Mouse (Mus musculus) embryonic facial prominence, embryonic 15.5 days (tissue): ENCODE data around the gene Lrp1. TPM values are rescaled to one million over a fixed set of nuclear protein-coding genes. Genes with fewer than 3 reads are reported as not detected.

ENCODE experiments used
- ATAC-seq: fragments of 200-750 bp; cut with Nextera tagmentation; 2 replicates; pipeline ENCODE4 v1.8.0; 2017; ENCODE audit warnings: low read depth, moderate TSS enrichment; ENCODE audit not compliant: insufficient number of reproducible peaks, low FRiP score, low TSS enrichment
- H3K27ac ChIP-seq: fragments of 300-500 bp; sonication (generic); replicated peaks from 2 replicates; pipeline ENCODE4 v1.5.1; 2015; ENCODE audit warnings: mild to moderate bottlenecking, inconsistent platforms
- H3K27me3 ChIP-seq: fragments of 300-500 bp; sonication (generic); 2 replicates; pipeline ENCODE4 v1.6.1; 2015; ENCODE audit warnings: inconsistent platforms
- H3K36me3 ChIP-seq: fragments of 300-500 bp; sonication (generic); 2 replicates; pipeline ENCODE4 v1.6.1; 2015; ENCODE audit warnings: mild to moderate bottlenecking, inconsistent platforms
- H3K4me1 ChIP-seq: fragments of 300-500 bp; sonication (generic); 2 replicates; pipeline ENCODE4 v1.6.1; 2015; ENCODE audit warnings: inconsistent platforms
- H3K4me2 ChIP-seq: fragments of 300-500 bp; sonication (generic); replicated peaks from 2 replicates; pipeline ENCODE4 v1.6.1; 2015; ENCODE audit warnings: mild to moderate bottlenecking, inconsistent platforms
- H3K4me3 ChIP-seq: fragments of 300-500 bp; sonication (generic); replicated peaks from 2 replicates; pipeline ENCODE4 v1.5.1; 2015; ENCODE audit warnings: mild to moderate bottlenecking, inconsistent platforms
- H3K9ac ChIP-seq: fragments of 300-500 bp; sonication (generic); 2 replicates; pipeline ENCODE4 v1.6.1; 2015; ENCODE audit warnings: inconsistent platforms
- H3K9me3 ChIP-seq: fragments of 300-500 bp; sonication (generic); replicated peaks from 2 replicates; pipeline ENCODE4 v1.6.1; 2016; ENCODE audit warnings: inconsistent platforms
- WGBS: fragments of 180-500 bp; shearing (Covaris S2); methylation state at CpG from one replicate; pipeline ENCODE4 v1.1.7; 2015; 5-methylcytosine and 5-hydroxymethylcytosine counted together
- polyA plus RNA-seq: library from polyadenylated mRNA; unstranded; fragments of >200 nt; fragmentation: Nextera tagmentation; extraction: Ambion mirVana; gene quantifications from 2 replicates; pipeline ENCODE4 v1.2.1, GENCODE M21; 2015

Gene Lrp1
- polyA plus RNA-seq, 1 experiment from 2014 or later: 163 TPM

DNA sequence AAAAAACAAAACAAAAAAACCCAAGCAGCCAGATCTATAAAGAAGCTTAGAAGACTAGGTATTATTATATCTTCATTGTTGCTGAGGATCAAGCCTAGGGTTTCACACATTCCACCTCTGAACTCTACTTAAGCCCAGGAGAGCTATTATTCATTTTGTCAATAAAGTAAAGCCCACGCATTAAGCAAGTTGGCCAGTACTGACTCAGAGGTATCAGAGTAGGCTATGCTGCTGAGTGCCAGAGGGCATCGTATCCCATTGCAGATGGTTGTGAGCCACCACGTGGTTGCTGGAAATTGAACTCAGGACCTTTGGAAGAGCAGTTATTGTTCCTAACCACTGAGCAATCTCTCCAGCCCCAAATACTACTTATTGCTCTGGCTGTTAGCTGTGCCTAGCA lies 77.0 kb downstream of the Lrp1 start:
- H3K36me3 ChIP-seq: peaks cover 99% of the 10 kb centered on the region
- no peak for ATAC-seq
- no peak overlapping the region for H3K4me2 ChIP-seq
- no peaks in the 10 kb centered on the region for H3K27me3 ChIP-seq
- H3K27ac ChIP-seq: no peak overlapping the region
- H3K9me3 ChIP-seq: no peaks in the 10 kb centered on the region
- 65% methylated on average over 3 of the region's 3 CpGs for WGBS
- H3K4me1 ChIP-seq: no peaks in the 10 kb centered on the region
- no peak overlapping the region for H3K4me3 ChIP-seq
- H3K9ac ChIP-seq: no peak overlapping the region

DNA sequence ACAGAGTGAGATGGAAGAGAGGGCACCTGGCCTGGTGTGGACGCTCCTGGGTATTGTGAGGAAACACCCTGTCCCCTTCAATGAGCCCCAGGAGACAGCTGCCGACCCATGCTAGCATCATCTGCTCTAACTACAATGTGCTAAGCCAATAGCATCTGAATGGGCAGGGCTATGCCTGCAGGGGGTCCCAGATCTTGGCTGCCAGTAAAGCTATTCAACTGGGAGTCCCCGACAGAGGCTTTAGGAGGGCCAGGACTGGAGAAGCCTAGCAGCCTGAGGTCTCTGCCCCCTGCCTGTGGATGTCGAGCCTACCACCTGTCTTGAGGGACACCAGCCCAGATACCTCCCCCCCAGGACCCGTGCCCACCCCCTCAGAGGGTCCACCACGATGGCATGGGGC lies 78.2 kb downstream of the Lrp1 start:
- Histone ChIP-seq H3K36me3 (peaks cover 95% of the 10 kb centered on the region), H3K4me2 (no peak overlapping the region), H3K27ac (no peak overlapping the region), H3K9me3 (no peaks in the 10 kb centered on the region), H3K27me3 (no peaks in the 10 kb centered on the region), H3K9ac (no peak overlapping the region), H3K4me3 (no peak overlapping the region), H3K4me1 (no peaks in the 10 kb centered on the region)
- no peak for ATAC-seq
- 55% methylated on average over 6 of the region's 6 CpGs for WGBS

DNA sequence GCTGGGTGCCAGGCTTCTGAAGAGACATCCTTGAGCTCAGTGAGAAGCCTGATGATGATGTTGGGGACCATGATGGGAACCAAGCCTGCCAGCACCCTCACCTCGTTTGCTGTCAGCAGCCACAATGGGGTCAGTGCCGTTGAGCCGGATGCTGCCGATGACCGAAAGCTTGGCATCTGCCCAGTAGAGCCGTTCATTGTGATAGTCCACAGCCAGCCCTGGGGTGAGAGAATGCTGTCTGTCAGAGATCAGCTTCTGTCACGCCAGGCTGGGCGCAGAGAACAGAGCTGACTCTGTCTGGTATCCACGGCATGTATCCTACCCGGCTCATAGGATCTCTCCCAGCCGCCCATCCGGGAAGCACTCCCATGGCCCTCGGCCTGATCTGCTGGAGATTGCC lies 78.9 kb downstream of the Lrp1 start:
- Histone ChIP-seq H3K9me3 (no peaks in the 10 kb centered on the region), H3K4me2 (no peak overlapping the region), H3K4me3 (no peak overlapping the region), H3K27ac (no peak overlapping the region), H3K9ac (no peak overlapping the region), H3K4me1 (no peaks in the 10 kb centered on the region), H3K27me3 (no peaks in the 10 kb centered on the region; the same call in 1 of the 2 replicates), H3K36me3 (peaks cover 89% of the 10 kb centered on the region)
- no peak for ATAC-seq
- WGBS: 78% methylated on average over 13 of the region's 13 CpGs

DNA sequence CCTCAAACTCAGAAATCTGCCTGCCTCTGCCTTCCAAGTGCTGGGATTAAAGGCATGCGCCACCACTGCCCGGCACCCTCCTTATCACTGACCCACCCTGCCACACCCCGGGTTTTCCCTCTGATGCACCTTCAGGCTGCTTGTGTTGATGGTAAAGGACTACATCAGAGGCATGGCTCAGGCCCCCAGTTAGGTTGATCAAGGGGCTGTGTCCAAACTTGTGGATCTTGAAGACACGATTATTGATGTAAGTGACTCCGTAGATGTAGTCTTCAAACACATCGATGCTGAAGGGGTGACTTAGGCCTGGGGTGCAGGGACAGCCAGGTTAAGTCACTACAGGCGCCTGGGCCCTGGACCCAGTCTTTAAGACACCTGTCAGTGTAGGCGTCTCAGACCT lies 79.4 kb downstream of the Lrp1 start:
- Histone ChIP-seq H3K36me3 (peaks cover 83% of the 10 kb centered on the region), H3K9me3 (no peaks in the 10 kb centered on the region), H3K4me2 (no peak overlapping the region), H3K27ac (no peak overlapping the region), H3K4me3 (no peak overlapping the region), H3K9ac (no peak overlapping the region), H3K27me3 (peaks cover 6% of the 10 kb centered on the region), H3K4me1 (no peaks in the 10 kb centered on the region)
- WGBS: 94% methylated on average over 8 of the region's 8 CpGs
- no peak for ATAC-seq

DNA sequence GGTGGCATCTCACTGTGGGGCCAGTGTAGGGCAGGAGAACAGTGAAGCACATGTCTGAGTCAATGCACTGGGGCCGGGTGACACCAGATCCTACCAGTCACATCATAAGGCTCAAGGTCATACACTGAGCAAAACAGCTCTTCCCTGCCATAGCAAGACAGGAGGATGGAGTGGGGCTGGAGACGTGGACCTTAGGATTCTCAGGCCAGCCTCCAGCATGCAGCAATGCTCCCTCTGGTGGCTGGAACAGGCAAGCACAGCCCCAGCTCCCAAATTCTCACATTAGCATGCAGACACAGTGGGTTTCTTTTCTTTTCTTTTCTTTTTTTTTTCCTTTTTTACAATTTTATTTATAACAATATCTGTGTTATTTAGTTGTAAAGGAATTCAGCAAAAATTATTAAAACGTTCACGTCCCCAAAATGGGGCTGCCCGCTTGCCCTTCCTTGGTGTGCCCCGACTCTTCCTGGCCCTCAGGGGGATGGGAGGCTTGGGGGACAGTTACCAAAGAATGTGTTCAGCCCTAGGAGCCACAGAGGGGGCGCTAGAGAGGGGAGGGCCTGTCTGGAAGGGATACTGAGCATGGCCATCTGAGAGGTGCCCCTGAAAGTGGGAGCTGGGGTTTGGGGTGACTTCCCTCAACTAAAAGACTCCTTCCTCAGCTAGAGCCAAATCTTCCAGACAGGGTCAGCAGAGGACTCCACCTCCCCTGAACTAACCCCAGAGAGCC lies 82.9 kb downstream of the Lrp1 start:
- 23% methylated on average over 7 of the region's 7 CpGs for WGBS
- Histone ChIP-seq H3K4me3 (no peak overlapping the region), H3K4me2 (no peak overlapping the region), H3K36me3 (peaks cover 48% of the 10 kb centered on the region), H3K9ac (no peak overlapping the region), H3K4me1 (peaks cover 21% of the 10 kb centered on the region), H3K27ac (no peak overlapping the region), H3K9me3 (no peaks in the 10 kb centered on the region), H3K27me3 (peaks cover 40% of the 10 kb centered on the region)
- ATAC-seq: 0 out of 2 replicates have a peak, but pooled peaks have one; percentile 13

DNA sequence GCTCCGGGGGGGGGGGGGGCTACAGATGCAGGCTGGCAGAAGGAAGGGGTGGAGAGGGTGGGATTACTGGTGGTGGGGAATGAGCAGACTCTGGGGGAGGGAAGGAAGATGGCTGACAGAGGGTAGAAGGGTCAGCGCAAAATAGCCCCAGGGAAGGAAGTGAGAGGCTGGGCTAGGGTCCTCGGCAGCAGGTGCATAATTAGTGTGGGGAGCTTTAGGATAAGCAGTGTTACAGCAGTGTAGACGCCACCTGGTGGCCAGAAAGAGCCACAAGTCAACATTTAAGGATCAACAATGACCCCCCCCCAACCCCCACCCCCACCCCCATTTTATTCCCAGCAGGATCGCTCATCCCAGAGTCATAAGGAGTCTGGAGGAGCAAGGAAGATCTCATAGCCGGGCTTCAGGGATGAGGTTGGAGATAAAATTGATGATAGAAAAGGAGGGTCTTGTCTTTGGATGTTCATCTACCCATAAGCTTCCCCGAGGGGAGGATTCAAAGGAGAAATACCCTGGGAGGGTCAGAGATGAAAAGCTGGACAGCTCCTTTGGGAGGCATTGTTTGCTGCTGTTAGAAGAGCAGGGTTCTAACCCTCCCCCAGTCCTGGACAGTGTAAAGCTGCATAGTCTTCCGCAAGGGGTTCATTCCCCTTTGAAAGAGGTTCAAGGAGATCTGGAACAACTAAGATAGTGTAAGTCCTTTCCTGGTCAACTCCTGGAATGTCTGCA lies 84.2 kb downstream of the Lrp1 start:
- Histone ChIP-seq H3K9me3 (no peaks in the 10 kb centered on the region), H3K36me3 (peaks cover 35% of the 10 kb centered on the region), H3K27me3 (peaks cover 52% of the 10 kb centered on the region), H3K9ac (no peak overlapping the region), H3K4me3 (no peak overlapping the region), H3K27ac (no peak overlapping the region), H3K4me2 (no peak overlapping the region), H3K4me1 (peaks cover 30% of the 10 kb centered on the region)
- 7% methylated on average over 8 of the region's 8 CpGs for WGBS
- ATAC-seq: no peak

DNA sequence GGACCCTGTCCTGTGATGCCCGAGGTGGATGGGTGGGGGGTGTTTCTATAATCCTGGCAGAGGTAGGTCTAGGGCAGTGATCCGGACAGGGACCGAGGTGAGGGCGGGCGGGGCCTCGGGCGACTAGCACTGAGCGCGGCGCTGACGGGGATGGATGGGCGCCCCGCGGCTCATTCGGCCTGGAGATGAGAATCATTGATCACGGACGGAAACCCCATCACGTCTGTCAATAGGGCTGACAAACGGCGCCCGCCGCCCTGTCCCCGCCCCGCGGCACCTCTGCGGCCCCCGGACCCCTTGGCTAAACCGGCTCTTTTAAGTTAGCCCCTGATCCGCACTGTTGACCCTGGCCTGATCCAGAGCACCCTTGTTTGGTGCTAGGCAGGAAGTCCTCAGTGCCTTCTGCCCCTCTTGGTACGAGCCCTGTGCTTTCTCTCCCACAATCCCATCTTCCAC lies 86.0 kb downstream of the Lrp1 start:
- H3K36me3 ChIP-seq: peaks cover 19% of the 10 kb centered on the region
- no peak overlapping the region for H3K9ac ChIP-seq
- no peaks in the 10 kb centered on the region for H3K9me3 ChIP-seq
- peaks cover 41% of the 10 kb centered on the region for H3K4me1 ChIP-seq
- H3K4me3 ChIP-seq: peak overlapping the region; percentile 50
- H3K27ac ChIP-seq: no peak overlapping the region
- ATAC-seq: no peak
- peak overlapping the region; percentile 97 for H3K4me2 ChIP-seq
- peaks cover 70% of the 10 kb centered on the region for H3K27me3 ChIP-seq
- under 1% methylated on average over 30 of the region's 30 CpGs for WGBS

DNA sequence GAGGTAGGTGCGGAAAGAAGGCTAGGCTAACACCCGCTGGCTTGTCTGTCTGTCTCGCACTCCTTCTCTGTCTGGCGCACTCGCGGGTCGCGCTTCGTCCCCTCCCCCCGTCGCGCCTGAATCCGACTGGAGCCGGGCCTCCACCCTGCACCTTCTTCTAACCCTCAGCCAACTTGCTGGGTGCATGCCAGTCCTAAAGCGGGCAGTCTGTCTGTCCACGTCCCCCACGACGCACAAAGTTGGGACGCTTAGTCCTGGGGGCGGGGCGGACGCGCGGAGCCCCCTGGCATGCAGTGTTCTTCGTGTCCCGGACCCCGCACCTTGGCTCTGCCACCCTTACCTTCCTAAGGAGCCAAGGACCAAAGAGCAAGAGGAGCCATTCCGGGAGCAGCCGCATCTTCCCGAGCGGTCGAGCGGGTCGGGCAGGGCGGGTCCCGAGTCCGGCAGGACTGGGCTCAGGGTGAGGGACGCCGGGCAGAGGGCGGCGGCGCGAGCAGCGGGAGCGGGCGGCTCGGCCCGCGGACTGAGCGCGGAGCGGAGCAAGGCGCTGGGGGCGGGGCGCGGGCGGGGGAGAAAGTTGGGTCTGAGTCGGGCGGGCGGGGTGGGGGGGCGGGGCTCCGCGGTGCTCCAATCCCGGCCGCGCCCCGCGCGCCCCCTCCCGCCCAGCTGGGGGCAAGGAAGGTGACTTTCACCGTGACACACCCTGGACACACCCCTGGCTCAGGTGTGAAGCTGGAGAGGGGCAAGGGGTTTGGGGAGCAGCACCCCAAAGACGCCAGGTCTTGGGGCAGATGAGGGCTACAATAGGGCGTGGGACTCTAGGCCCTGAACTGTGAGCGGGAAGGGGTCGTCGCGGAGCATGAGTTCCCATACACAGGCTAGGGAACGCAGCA lies 86.7 kb downstream of the Lrp1 start, which contains the start of gene Nxph4:
Gene Nxph4, minus strand, starts transcription at position 524 of the 893 bp plus-strand sequence.
- peak within 1 kb of the TSS; percentile 50 for H3K4me3 ChIP-seq
- WGBS: under 1% methylated on average over 75 of the region's 78 CpGs
- no peak for ATAC-seq
- peaks cover 12% of the 10 kb centered on the region for H3K36me3 ChIP-seq
- peak within 1 kb of the TSS; percentile 40 for H3K9ac ChIP-seq
- no peaks in the 10 kb centered on the region for H3K9me3 ChIP-seq
- H3K4me2 ChIP-seq: peak within 1 kb of the TSS; percentile 97
- H3K4me1 ChIP-seq: peaks cover 44% of the 10 kb centered on the region
- peaks cover 77% of the 10 kb centered on the region for H3K27me3 ChIP-seq
- H3K27ac ChIP-seq: no peak within 1 kb of the TSS

DNA sequence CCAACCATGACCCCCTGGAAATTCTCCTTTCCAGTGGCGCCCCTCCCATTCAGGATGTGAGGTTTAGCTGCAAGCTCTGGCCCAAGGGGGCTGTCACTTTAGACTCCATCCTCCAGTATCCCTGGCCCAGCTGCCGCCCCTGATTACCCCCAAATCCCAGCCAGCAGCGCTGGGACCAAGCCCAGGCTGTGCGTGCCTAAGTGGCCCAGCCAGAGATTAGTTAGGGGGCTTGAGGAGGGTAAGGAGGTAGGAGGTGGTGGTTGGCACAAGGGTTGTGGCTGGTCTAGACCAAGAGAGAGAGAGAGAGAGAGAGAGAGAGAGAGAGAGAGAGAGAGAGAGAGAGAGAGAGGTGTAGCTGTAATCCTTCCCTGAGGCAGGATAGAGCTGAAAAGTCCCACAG lies 89.4 kb downstream of the Lrp1 start:
- H3K27me3 ChIP-seq: peaks cover 99% of the 10 kb centered on the region
- no peak for ATAC-seq
- H3K9me3 ChIP-seq: no peaks in the 10 kb centered on the region
- no peak overlapping the region for H3K27ac ChIP-seq
- 7% methylated on average over 4 of the region's 4 CpGs for WGBS
- no peak overlapping the region for H3K4me3 ChIP-seq
- H3K36me3 ChIP-seq: no peaks in the 10 kb centered on the region
- peaks cover 62% of the 10 kb centered on the region for H3K4me1 ChIP-seq
- H3K9ac ChIP-seq: no peak overlapping the region
- H3K4me2 ChIP-seq: no peak overlapping the region; the same call in 1 of the 2 replicates

DNA sequence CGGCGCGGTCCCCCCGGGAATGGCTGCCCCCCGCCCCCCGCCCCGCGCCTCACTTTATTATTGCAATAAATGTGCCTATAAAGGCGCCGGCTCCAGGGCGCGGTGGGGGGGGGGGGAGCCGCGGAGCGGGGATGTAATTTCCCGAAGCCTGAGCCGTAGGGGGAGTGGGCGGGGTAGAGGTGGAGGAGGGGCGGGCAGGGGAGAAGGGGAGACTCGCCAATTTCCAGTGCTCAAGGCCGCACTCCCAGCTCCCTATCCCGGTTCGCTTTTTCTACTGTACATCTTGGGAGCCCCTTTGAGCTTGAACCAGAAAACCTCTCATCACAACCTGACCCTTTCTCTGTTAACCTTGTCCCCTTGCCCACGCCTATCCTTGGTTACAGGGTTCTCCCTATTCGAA lies 90.0 kb downstream of the Lrp1 start:
- peaks cover 99% of the 10 kb centered on the region for H3K27me3 ChIP-seq
- peak overlapping the region; percentile 29; the same call in 1 of the 2 replicates for H3K4me2 ChIP-seq
- no peaks in the 10 kb centered on the region for H3K9me3 ChIP-seq
- peaks cover 68% of the 10 kb centered on the region for H3K4me1 ChIP-seq
- no peak overlapping the region for H3K9ac ChIP-seq
- ATAC-seq: no peak
- no peak overlapping the region for H3K27ac ChIP-seq
- no peaks in the 10 kb centered on the region for H3K36me3 ChIP-seq
- under 1% methylated on average over 21 of the region's 25 CpGs for WGBS
- H3K4me3 ChIP-seq: no peak overlapping the region

DNA sequence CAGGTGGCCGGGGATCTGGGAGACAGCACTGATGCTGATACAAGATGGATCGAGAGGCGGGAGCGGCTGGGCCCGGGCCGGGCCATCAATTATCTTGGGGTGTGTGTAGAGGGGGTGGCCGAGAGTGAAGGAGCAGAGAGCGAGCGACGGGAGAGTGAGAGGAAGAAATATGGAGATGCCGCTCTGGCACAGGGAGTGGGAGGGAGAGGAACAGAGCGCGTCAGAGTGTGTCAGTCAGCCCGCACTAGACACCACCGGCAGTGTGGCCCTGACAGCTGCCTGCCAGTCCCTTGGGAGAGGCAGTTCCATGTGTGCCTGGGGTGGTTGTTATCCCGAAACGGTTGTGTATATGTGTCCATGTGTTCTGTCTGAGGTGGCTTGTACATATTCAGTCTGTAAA lies 93.5 kb downstream of the Lrp1 start:
- Histone ChIP-seq H3K9me3 (no peaks in the 10 kb centered on the region), H3K4me3 (no peak overlapping the region), H3K4me2 (no peak overlapping the region), H3K27ac (no peak overlapping the region), H3K4me1 (peaks cover 64% of the 10 kb centered on the region), H3K9ac (no peak overlapping the region), H3K27me3 (peaks cover 89% of the 10 kb centered on the region), H3K36me3 (no peaks in the 10 kb centered on the region)
- WGBS: 9% methylated on average over 17 of the region's 17 CpGs
- ATAC-seq: no peak
